Mouse (Mus musculus) forebrain, embryonic 10.5 days (tissue): ENCODE measurements around the gene Adgrd1. TPM values are rescaled to one million over a fixed set of nuclear protein-coding genes. Genes with fewer than 3 reads are reported as not detected.

Experiments used
- DNase-seq: peaks from one replicate; pipeline ENCODE4 v3.0.0-alpha.2; 2017; ENCODE audit warnings: low spot score; ENCODE audit errors: extremely low spot score
- H3K27ac ChIP-seq: fragments of 300-500 bp; sonication (generic); 2 replicates; pipeline ENCODE4 v1.5.1; 2016; ENCODE audit warnings: mild to moderate bottlenecking
- H3K27me3 ChIP-seq: fragments of 300-500 bp; sonication (generic); 2 replicates; pipeline ENCODE4 v1.6.1; 2016; ENCODE audit warnings: mild to moderate bottlenecking; ENCODE audit not compliant: poor library complexity, severe bottlenecking
- H3K36me3 ChIP-seq: fragments of 300-500 bp; sonication (generic); replicated peaks from 2 replicates; pipeline ENCODE4 v1.6.1; 2016; ENCODE audit warnings: mild to moderate bottlenecking, moderate library complexity
- H3K4me1 ChIP-seq: fragments of 300-500 bp; sonication (generic); 2 replicates; pipeline ENCODE4 v1.6.1; 2016
- H3K4me3 ChIP-seq: fragments of 300-500 bp; sonication (generic); 2 replicates; pipeline ENCODE4 v1.5.1; 2016; ENCODE audit warnings: mild to moderate bottlenecking, moderate library complexity
- H3K9me3 ChIP-seq: fragments of 300-500 bp; sonication (generic); 2 replicates; pipeline ENCODE4 v1.6.1; 2016; ENCODE audit warnings: mild to moderate bottlenecking, moderate library complexity
- WGBS: fragments of 180-500 bp; shearing (Covaris S2); methylation state at CpG from one replicate; pipeline ENCODE4 v1.1.7; 2016; 5-methylcytosine and 5-hydroxymethylcytosine counted together
- polyA plus RNA-seq: library from polyadenylated mRNA; unstranded; fragments of >200 nt; fragmentation: Nextera tagmentation; extraction: Ambion mirVana; gene quantifications from 2 replicates; pipeline ENCODE4 v1.2.1, GENCODE M21; 2016

Adgrd1 gene
- polyA plus RNA-seq, 1 experiment from 2014 or later: 0.02 TPM

DNA sequence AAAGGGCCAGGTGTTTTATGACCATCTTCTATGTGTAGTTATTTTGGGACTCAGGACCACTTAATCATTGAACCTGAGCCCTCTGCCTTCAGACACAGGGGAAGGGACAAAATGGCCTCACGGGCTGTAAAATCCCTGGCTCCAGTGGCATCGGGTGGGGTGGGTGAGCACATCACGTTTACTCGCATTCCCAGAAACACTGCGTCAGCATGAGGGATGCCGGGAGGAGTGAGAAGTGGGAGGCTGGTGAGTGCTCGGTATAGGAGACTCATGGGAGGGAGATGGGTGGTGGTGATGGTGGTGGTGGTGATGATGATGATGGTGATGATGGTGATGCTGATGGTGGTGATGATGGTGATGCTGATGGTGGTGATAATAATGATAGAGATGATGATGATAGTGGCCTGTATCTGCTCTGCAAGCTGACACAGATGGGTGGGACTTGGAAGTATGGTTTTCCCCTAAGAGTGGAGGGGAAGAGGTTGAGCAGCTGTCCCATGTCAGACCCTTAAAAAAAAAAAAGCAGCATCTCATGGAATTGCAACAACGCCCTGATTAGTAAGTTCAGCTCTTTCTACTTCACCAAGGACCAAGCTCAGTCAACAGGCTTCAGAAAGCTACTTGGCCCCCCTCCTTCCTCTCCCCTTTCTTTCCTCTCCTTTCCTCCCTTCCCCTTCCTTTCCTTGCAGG lies 29.9 kb upstream of the Adgrd1 start:
- 91% methylated on average over 8 of the region's 8 CpGs for WGBS
- peaks cover 14% of the 10 kb centered on the region for H3K4me1 ChIP-seq
- H3K27ac ChIP-seq: no peak overlapping the region
- peaks cover 17% of the 10 kb centered on the region for H3K27me3 ChIP-seq
- no peak overlapping the region for H3K4me3 ChIP-seq
- no peaks in the 10 kb centered on the region for H3K9me3 ChIP-seq
- no peaks in the 10 kb centered on the region for H3K36me3 ChIP-seq
- no peak for DNase-seq

DNA sequence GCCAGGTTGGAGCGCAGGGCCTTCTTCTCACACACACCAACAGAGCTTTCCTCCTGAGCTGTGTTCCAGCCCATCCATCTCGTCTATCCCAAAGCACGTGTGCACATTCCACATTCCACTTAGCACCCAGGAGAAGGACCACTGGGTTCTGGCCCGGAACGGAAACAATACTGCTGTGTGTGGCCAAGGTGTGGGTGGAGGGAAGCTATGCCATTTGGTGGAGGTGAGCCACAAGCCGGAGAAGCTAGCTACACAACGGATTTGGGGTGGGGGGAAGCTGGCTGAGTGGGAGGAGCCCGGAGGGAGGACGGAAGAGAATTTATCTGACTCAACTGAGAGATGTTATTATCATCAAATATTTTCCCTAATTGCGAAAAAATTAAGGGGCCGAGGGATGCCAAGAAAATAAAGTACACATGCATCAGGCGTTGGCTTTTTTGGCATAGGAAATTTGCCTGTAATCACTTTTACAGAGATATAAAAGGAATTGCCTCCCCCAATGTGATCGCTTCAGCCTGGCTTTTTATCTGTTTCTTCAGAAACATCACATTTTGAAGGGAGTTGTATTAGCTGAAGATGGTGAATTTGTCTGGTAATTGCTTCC lies 29.2 kb upstream of the Adgrd1 start:
- DNase-seq: no peak
- no peak overlapping the region for H3K4me3 ChIP-seq
- no peaks in the 10 kb centered on the region for H3K9me3 ChIP-seq
- H3K27me3 ChIP-seq: peaks cover 11% of the 10 kb centered on the region
- H3K4me1 ChIP-seq: peaks cover 14% of the 10 kb centered on the region
- 88% methylated on average over 13 of the region's 13 CpGs for WGBS
- no peak overlapping the region for H3K27ac ChIP-seq
- H3K36me3 ChIP-seq: no peaks in the 10 kb centered on the region

DNA sequence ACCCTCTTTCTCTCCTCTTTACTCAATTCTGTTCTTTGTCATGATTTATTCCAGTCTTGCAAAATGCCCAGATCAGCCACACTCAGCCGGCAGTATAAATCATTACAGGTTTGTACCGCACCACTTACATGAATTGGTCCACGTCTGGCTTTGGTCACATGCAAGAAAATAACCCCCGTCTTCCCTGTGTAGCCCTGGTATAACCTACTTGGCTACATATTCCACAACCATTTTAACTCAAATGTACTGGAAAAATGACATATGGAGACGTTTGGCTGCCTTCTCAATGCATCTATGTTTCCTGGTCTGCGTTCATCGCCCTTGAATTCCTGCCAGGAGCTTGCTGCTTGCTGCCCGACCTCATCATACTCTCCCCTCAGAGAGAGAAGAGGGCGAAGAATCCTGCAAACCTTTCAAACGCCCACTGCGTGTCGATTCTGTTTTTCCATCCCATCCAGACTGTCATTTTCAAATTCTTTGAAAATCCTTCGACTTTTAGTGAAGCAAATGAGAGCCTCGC lies 24.7 kb upstream of the Adgrd1 start:
- Histone ChIP-seq H3K27me3 (no peaks in the 10 kb centered on the region), H3K4me1 (peaks cover 5% of the 10 kb centered on the region; the same call in 1 of the 2 replicates), H3K36me3 (no peaks in the 10 kb centered on the region), H3K27ac (no peak overlapping the region), H3K4me3 (no peak overlapping the region), H3K9me3 (no peaks in the 10 kb centered on the region)
- 89% methylated on average over 14 of the region's 14 CpGs for WGBS
- DNase-seq: no peak

DNA sequence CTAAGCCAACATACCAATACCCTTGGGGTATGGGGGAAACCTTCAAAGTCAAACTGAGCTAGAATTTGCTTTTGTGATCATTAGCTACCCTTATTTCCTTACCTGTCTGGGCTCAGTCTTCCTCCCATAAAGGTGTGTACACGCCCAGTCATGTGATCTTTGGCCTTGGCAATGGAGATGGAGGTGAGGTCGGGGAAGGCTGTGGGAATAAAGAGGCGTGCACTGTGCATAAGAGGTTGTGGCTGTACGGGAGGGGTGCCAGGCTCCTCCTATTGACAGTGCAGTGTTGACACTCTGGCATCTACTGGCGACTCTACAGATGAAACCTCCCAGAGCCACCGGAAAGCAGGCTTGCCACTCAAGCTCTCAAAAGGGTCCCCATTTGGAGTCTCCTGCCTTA lies 23.1 kb upstream of the Adgrd1 start:
- H3K27ac ChIP-seq: no peak overlapping the region
- H3K27me3 ChIP-seq: no peaks in the 10 kb centered on the region
- WGBS: 85% methylated on average over 6 of the region's 6 CpGs
- no peaks in the 10 kb centered on the region for H3K9me3 ChIP-seq
- H3K4me1 ChIP-seq: peaks cover 5% of the 10 kb centered on the region; the same call in 1 of the 2 replicates
- no peak overlapping the region for H3K4me3 ChIP-seq
- no peaks in the 10 kb centered on the region for H3K36me3 ChIP-seq
- no peak for DNase-seq

DNA sequence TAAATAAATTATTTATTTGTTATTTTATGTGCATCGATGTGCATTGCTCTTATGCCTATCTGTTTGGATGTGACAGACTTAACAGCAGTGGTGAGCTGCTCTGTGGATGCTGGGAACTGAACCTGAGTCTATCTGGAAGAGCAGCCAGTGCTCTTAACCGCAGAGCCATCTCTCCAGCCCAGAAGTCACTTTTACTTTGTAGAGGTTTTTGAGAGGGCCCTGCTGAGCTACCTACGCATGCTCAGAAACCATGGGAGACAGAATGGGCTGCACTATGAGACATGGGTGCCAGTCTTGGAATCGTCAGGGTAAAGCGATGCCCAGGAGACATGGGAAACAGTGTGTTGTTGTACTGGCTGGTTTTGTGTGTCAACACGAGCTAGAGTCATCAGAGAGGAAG lies 20.5 kb upstream of the Adgrd1 start:
- peaks cover under 1% of the 10 kb centered on the region; the same call in 1 of the 2 replicates for H3K4me1 ChIP-seq
- no peaks in the 10 kb centered on the region for H3K9me3 ChIP-seq
- H3K36me3 ChIP-seq: no peaks in the 10 kb centered on the region
- no peak overlapping the region for H3K4me3 ChIP-seq
- no peak overlapping the region for H3K27ac ChIP-seq
- no peak for DNase-seq
- 84% methylated on average over 6 of the region's 6 CpGs for WGBS
- no peaks in the 10 kb centered on the region for H3K27me3 ChIP-seq

DNA sequence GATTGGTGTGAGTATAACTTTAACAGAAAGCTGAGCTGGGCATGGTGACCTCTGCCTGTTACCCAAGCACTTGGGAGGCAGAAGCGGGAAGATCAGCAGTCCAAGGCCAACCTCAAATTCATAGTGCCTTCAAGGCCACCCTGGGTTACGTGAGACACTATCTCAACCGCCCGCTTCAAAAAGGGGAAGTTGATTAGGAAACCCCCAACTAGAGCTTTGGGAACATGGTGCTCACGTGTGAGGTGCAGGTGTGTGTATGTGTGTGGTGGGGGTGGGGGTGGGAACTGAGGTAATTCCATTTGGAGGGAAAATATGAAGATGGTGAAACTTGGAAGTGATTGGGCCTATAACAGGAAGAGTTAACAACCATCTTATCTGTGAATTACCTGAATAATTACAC lies 19.3 kb upstream of the Adgrd1 start:
- no peaks in the 10 kb centered on the region for H3K27me3 ChIP-seq
- H3K27ac ChIP-seq: no peak overlapping the region
- no peaks in the 10 kb centered on the region for H3K4me1 ChIP-seq
- no peak for DNase-seq
- H3K9me3 ChIP-seq: no peaks in the 10 kb centered on the region
- H3K4me3 ChIP-seq: no peak overlapping the region
- WGBS: 94% methylated on average over 5 of the region's 5 CpGs
- no peaks in the 10 kb centered on the region for H3K36me3 ChIP-seq

DNA sequence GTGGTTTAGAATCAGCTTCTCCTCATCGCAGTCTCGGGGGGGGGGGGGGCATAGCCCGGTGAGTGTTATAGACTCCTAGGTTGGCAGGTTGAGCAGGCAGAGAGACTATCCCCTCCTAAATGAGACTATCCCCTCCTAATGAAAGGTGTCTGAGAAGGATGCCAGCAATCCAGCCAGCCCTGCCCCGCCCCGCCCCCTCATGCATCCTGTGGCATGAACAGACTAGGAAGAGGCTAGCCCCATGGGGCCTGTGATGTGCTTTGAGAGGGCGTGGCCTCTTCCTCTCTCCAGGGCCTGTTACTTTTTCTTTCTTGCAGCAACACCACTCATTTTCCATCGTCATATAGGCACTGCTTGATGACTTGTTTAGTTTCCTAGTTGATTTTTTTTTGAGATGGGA lies 15.0 kb upstream of the Adgrd1 start:
- no peak overlapping the region for H3K4me3 ChIP-seq
- DNase-seq: no peak
- H3K4me1 ChIP-seq: no peaks in the 10 kb centered on the region
- WGBS: 88% methylated on average over 7 of the region's 7 CpGs
- no peaks in the 10 kb centered on the region for H3K27me3 ChIP-seq
- no peaks in the 10 kb centered on the region for H3K36me3 ChIP-seq
- H3K9me3 ChIP-seq: no peaks in the 10 kb centered on the region
- H3K27ac ChIP-seq: no peak overlapping the region

DNA sequence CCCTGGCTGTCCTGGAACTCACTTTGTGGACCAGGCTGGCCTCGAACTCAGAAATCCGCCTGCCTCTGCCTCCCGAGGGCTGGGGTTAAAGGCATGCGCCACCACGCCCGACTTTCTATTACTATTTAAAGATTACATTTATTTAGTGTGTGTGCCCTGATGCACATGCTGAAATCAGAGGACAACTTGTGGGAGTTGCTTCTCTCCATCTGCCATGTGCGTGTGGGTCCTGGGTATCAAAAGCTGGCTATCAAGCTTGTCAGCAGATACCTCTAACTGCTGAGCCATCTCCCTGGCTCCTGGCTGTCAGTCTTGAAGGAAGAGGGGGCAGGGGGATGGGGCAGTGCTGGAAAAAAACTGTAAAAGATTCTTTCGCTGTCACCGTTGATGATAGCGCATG lies 11.4 kb upstream of the Adgrd1 start:
- no peak for DNase-seq
- H3K4me3 ChIP-seq: no peak overlapping the region
- no peak overlapping the region for H3K27ac ChIP-seq
- H3K27me3 ChIP-seq: no peaks in the 10 kb centered on the region
- peaks cover 5% of the 10 kb centered on the region; the same call in 1 of the 2 replicates for H3K4me1 ChIP-seq
- no peaks in the 10 kb centered on the region for H3K36me3 ChIP-seq
- 94% methylated on average over 10 of the region's 10 CpGs for WGBS
- no peaks in the 10 kb centered on the region for H3K9me3 ChIP-seq

DNA sequence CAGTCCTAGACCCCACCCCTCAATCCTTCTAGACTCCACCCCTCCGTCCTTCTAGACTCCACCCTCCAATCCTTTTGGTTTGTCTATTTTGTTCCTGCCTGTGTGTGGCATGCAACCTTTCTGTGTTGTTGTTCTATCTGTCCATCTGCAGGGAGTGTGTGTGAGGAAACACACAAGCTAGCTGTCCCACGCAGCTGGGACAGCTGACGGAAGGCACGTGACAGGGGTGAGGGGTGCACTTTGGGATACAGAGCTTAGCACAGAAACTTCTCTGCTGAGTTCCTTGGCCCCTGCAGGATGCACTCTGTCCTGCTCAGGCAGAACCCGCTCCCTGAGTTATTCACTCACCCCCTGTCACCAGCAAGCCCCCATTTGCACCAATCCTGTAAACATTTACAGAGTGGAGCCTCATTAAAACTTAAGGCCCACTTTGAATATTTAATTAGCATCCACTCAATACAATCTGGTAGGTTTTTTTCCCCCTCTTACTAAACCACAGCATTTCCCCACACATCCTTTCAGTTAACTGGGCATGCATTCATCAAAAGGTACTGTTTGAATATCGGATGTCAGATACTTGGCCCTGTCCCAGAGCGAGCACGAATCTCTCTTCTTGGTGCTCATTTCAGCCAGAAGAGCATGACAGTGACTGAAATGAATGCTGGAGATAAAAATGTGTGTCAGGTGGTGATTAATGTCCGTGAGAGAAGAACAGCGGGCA lies 4.0 kb upstream of the Adgrd1 start:
- Histone ChIP-seq H3K4me3 (no peak overlapping the region), H3K27me3 (no peaks in the 10 kb centered on the region), H3K9me3 (no peaks in the 10 kb centered on the region), H3K4me1 (peaks cover 15% of the 10 kb centered on the region; the same call in 1 of the 2 replicates), H3K27ac (no peak overlapping the region), H3K36me3 (no peaks in the 10 kb centered on the region)
- WGBS: 84% methylated on average over 10 of the region's 10 CpGs
- DNase-seq: no peak

DNA sequence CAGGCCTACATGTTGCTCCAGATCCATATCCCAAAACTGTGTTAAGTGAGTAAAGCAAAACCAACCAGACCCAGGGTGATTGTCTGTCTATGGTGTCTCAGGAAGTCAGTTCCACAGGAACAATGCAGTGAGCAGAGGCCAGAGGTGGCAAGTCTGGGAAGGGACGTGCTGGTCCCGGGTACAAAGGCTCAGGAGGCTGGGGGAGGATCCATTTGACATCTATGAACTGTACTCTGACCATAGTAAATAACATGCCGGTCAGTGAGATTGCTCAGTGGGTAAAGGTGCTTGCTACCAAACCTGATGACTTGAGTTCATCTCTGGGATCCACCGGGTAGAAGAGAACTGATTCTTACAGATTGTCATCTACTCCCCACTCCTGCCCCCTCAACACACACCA lies 3.4 kb upstream of the Adgrd1 start:
- no peaks in the 10 kb centered on the region for H3K27me3 ChIP-seq
- H3K9me3 ChIP-seq: no peaks in the 10 kb centered on the region
- no peak for DNase-seq
- WGBS: 84% methylated on average over 4 of the region's 4 CpGs
- H3K27ac ChIP-seq: no peak overlapping the region
- H3K4me3 ChIP-seq: no peak overlapping the region
- peaks cover 15% of the 10 kb centered on the region; the same call in 1 of the 2 replicates for H3K4me1 ChIP-seq
- no peaks in the 10 kb centered on the region for H3K36me3 ChIP-seq

DNA sequence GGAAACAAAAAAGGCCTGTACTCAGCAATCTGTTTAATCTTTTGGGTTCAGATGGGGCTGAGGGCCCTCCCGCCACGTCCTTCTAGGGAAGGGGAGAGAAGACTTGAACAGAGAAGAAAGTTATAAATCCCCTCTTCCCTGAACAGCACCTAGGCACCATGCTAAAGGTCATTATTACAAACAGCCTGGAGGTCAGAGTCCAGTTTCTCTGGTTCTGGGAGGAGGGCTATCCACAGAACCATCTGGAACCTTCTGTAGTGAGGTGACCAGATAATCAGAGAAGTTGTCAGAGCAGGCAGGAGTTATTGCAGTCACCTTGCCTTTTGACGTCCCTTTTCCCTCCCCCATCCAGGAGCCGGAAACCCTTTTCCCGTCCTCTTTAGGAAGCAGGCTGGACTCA lies 2.3 kb upstream of the Adgrd1 start:
- Histone ChIP-seq H3K27me3 (no peaks in the 10 kb centered on the region), H3K9me3 (no peaks in the 10 kb centered on the region), H3K27ac (no peak overlapping the region), H3K4me3 (no peak overlapping the region), H3K4me1 (peaks cover 15% of the 10 kb centered on the region; the same call in 1 of the 2 replicates), H3K36me3 (no peaks in the 10 kb centered on the region)
- 76% methylated on average over 5 of the region's 5 CpGs for WGBS
- no peak for DNase-seq

DNA sequence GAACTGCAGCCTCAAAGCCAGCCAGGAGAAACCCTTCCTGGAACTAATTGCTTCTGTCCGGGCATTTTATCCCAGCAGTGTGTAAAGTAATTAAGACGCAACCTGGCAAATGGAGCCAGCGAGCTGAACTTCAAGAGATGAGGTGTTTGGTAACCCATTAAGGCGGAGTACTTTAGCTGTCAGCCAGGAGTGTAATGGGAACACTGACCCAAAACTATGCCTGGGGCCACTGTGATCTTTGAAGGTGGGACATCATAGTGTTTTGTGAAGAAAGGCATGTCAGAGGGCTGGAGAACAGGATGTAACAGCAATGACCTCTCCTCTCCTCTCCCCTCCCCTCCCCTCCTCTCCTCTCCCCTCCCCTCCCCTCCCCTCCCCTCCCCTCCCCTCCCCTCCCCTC lies 7.5 kb downstream of the Adgrd1 start:
- no peaks in the 10 kb centered on the region for H3K9me3 ChIP-seq
- WGBS: 71% methylated on average over 4 of the region's 4 CpGs
- no peak overlapping the region for H3K4me3 ChIP-seq
- peaks cover 17% of the 10 kb centered on the region for H3K4me1 ChIP-seq
- H3K36me3 ChIP-seq: no peaks in the 10 kb centered on the region
- no peak overlapping the region for H3K27ac ChIP-seq
- H3K27me3 ChIP-seq: no peaks in the 10 kb centered on the region
- DNase-seq: no peak

DNA sequence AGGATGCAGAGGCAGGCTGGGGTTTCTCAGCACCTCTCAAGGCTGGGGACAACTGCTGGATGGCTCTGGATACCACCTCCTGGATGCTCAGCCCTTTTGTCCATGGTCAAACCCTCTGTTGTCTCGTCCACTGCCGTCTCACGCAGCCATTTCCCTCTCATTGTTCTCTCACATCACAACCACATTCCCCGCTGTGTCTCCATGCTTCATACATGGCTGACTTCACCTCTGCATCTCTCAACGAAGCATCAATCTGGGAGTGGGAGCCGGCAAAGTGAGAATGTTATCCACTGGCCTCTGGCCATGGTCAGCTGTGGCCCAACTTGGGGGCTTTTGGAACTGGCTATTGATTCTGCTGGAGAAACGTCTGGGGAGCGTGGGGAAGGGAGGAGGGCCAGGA lies 15.2 kb downstream of the Adgrd1 start:
- peaks cover 16% of the 10 kb centered on the region for H3K4me1 ChIP-seq
- H3K36me3 ChIP-seq: no peaks in the 10 kb centered on the region
- WGBS: 71% methylated on average over 8 of the region's 8 CpGs
- H3K27ac ChIP-seq: no peak overlapping the region
- no peak overlapping the region for H3K4me3 ChIP-seq
- H3K9me3 ChIP-seq: no peaks in the 10 kb centered on the region
- no peak for DNase-seq
- no peaks in the 10 kb centered on the region; the same call in 1 of the 2 replicates for H3K27me3 ChIP-seq
